Mouse (Mus musculus): ENCODE measurements around the gene Krtap4-8.

- TF ChIP-seq CTCF (conservative IDR thresholded peaks at IDR 0.05; ENCODE audit: insufficient read depth, insufficient read length, low read depth, low read length) = no peak
- TF ChIP-seq POLR2A (IDR thresholded peaks at IDR 0.05; ENCODE audit: low read depth, low read length) = no peak
Measured at GRCm38 (mm10) chr11:99780604-99781003, at the start of gene Krtap4-8.

Measured in kidney, adult 2 months (tissue).